Mouse (Mus musculus): ENCODE data around the gene Gpr137c. TPM values are rescaled to one million over a fixed set of nuclear protein-coding genes. Genes with fewer than 3 reads are reported as not detected.

Gene Gpr137c
- total RNA-seq (2022): 10 to 100 TPM in 1 of 4 experiments, 1 to 10 TPM in 3; 5.8 to 10.7 (median 6.6) TPM

GRCm38 (mm10) chr14:45219281-45220089 lies at the start of gene Gpr137c:
TSS of gene Gpr137c (plus strand) at chr14:45219717.
- peak; percentile 99 for DNase-seq (ENCODE audit: low spot score)

- DNase-seq (ENCODE audit: low spot score): no peak
Observed at GRCm38 (mm10) chr14:45172260-45172659, 47.3 kb upstream of the Gpr137c start.

- no peak for DNase-seq (ENCODE audit: low spot score)
Observed at GRCm38 (mm10) chr14:45175012-45175740, 44.3 kb upstream of the Gpr137c start.

GRCm38 (mm10) chr14:45179186-45179585 lies 40.3 kb upstream of the Gpr137c start:
- DNase-seq (ENCODE audit: low spot score): no peak

GRCm38 (mm10) chr14:45179606-45180005 lies 39.9 kb upstream of the Gpr137c start:
- DNase-seq (ENCODE audit: low spot score): no peak

DNA sequence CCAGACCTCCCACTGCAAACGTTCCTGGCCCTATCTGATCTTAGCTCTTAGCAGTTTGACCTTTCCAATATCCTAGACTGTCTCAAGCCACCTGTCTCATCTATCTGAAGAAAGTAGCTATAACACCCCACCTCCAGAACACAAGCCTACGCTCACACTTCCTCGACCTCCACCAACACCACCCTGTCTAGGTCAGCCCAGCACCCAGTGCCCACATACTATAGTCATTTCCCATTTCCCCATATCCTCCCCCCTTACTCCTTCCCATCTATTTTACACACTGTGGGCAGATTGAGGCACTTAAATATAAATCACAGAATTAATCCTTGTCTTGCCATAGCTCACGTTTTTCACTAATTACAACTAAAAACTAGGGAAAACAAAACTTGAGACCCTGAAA lies 37.9 kb upstream of the Gpr137c start:
- DNase-seq (ENCODE audit: low spot score): no peak

DNA sequence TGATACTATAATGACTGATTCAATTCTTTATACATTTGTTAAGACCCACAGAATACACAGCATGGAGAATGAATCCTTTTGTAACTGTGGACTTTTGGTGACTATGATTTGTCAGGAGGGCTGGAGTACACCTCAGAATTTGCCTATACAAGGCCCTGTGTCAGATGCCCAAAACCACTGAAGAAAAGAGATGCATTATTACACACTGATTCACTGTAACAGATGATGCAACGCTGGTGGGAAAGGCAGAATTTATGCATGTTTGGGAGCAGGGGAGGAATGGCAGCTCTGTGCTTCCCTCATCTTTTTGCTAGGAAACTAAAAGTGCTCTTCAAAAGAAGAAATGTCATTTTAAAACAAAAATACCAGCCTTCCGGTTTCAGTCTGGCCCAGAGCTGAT lies 28.5 kb upstream of the Gpr137c start:
- no peak for DNase-seq (ENCODE audit: low spot score)

- no peak for DNase-seq (ENCODE audit: low spot score)
Observed at GRCm38 (mm10) chr14:45200607-45201006, 18.9 kb upstream of the Gpr137c start.

GRCm38 (mm10) chr14:45210683-45211082 lies 8.8 kb upstream of the Gpr137c start:
- DNase-seq (ENCODE audit: low spot score): no peak

GRCm38 (mm10) chr14:45211431-45211830 lies 8.1 kb upstream of the Gpr137c start:
- no peak for DNase-seq (ENCODE audit: low spot score)

- DNase-seq (ENCODE audit: low spot score): no peak
Observed at GRCm38 (mm10) chr14:45216711-45217340, 2.7 kb upstream of the Gpr137c start.

DNA sequence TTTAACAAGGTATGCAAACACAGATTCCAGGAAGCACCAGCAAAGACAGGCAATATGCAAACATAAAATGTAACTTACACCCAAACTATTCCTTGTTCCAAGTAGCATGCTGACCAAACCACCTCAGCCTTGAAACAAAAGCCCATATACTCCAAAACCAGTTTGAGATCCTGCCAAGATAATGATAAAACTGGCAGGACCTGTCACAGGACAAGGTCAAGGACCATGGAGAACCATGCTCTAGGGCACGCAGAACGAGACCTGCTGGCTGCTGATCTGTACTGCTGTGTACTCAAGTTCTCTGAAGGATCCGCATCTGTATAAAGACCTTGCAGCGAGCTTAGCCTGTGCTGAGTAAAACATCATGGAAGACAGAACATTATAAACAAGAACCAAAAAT lies 1.8 kb upstream of the Gpr137c start:
- DNase-seq (ENCODE audit: low spot score): no peak

DNA sequence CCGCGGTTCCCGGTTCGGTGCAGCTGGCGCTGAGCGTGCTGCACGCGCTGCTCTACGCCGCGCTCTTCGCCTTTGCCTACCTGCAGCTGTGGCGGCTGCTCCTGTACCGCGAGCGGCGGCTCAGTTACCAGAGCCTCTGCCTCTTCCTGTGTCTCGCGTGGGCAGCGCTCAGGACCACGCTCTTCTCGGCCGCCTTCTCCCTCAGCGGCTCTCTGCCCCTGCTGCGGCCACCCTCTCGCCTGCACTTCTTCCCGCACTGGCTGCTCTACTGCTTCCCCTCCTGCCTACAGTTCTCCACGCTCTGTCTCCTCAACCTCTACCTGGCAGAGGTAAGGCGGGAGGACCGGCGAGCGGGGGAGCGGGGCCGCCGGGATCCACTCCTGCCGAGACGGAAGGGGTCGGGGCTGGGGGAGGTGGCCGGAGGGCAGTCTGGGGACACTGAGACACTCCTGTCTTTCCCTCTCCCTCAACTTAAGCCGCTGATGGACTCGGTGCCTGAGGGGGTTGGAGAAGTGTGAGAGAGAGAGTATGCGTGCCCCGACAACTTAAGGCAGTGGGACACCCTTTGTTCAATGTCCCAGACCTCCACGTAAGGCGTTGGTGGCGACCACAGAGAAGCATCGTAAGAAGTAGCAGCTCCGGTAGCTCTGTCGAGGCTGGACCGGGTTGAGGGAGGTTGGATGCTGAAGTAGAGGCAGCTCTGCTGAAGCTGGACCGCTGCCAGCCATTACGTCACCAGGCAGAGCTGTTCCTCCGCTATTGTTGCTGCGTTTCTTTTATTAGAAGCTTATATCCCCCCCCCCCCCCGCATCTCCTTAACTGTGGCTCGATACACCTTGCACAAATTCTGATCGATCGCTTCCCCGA lies 806 bp downstream of the Gpr137c start, which contains the start of gene Txndc16:
TSS of gene Txndc16 (minus strand) at position 239 of the 867 bp plus-strand sequence.
- peak; percentile 69 for DNase-seq (ENCODE audit: low spot score)

DNA sequence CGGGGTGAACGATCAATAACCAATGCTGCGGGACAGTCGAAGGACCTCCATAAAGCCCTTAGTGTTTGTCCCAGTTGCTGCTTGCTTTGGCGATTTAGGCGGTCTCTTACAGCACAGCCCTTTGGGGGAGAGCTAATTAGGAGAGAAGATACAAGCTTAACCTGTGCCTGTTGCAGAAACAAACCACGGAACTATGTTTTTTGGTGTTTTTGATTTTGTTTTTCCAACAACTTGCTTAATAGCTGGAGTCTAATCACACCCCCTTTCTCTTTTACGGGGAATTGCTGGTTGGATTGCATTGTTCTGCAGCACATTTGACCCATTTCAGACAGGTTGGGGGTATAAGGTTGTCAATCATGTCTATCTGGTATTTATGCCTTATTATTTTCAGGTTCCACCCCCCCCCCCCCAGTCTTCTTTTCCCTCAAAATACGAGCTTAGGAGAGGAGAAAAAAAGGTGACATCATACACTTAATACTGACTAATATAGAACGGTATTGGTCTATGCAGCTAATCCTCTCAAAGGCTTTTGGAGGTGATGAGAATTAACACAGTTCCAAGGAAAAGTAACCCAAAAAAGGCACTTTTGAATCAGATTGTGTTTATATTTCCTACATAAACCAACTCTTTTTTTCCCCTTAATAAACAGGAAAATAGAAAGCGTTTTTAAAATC lies 1.6 kb downstream of the Gpr137c start:
- DNase-seq (ENCODE audit: low spot score): no peak

DNA sequence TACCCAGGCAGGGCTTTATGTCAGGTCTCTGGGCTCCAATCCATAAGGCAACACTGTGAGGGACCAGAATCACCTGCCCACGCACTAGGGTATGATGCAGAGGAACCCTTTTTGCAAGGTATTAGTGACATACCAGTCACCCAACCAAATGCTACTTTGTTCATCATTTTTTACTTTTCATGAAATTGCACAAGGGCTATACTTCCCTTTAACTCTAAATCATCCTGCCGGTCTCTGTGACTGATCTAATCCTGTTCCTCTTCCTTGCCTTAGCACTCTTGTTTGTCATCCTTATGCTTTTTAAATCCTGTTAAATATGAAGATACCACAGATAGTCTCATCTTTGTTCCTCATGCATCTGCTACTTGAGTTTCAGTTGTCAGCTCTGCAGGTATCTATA lies 19.5 kb downstream of the Gpr137c start:
- DNase-seq (ENCODE audit: low spot score): no peak

- DNase-seq (ENCODE audit: low spot score): no peak
Observed at GRCm38 (mm10) chr14:45241613-45242012, 22.1 kb downstream of the Gpr137c start.

GRCm38 (mm10) chr14:45251548-45252076 lies 32.1 kb downstream of the Gpr137c start:
- DNase-seq (ENCODE audit: low spot score): no peak

GRCm38 (mm10) chr14:45263831-45264592 lies 44.5 kb downstream of the Gpr137c start:
- DNase-seq (ENCODE audit: low spot score): no peak

DNA sequence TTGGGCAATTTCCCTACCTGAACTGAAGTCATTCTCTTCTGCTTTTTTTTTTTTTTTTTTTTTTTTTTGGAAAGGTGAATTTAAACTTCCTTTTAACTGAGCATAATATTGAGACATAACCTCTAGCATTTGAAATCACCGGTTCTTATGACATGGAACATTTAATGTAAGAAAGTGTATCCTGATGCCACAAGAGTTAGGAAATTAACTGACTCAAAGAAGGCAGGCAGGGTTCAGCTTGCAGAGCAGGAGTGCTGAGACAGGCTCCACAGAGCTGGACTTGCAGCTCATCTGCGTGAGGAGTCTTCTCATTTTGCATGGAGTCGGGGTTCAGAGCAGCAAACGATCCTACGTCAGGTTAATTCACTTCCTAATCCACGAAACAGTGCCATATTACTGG lies 56.3 kb downstream of the Gpr137c start:
- DNase-seq (ENCODE audit: low spot score): no peak

DNA sequence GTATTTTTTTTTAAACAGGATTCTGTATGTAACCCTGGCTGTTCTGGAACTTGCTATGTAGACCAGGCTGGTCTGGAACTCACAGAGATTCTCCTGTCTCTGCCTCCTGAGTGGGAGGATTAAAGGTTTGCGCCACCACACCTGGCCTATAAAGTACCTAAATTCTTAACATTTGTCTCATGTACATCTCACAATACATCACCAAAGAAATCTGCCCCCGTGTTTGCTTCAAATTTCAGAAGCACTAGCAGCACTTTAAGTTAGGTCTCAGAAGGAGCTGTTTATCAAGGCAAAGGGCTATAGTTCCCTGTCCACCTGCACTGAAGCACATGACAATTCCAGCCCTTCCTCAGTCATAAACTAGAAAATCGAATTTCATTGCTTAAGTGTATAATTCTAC lies 62.5 kb downstream of the Gpr137c start:
- DNase-seq (ENCODE audit: low spot score): no peak

Measured in heart, adult 8-10 months (tissue).